Mouse (Mus musculus): ENCODE measurements around the gene C1qbp. TPM values are rescaled to one million over a fixed set of nuclear protein-coding genes. Genes with fewer than 3 reads are reported as not detected.

The C1qbp gene
- polyA plus RNA-seq, 1 experiment from 2014 or later = 255 TPM

Other genes starting within 250 kb of the C1qbp start
- gene Zfp3, start 218.8 kb downstream of the C1qbp start, polyA plus RNA-seq (2014; fragmentation: Nextera tagmentation; extraction: Ambion mirVana) = 10.2 and 11.0 TPM in 2 replicates
- gene Scimp, start 170.4 kb downstream of the C1qbp start, polyA plus RNA-seq (2014; fragmentation: Nextera tagmentation; extraction: Ambion mirVana) = not detected in 2 replicates
- 41.7 and 44.2 TPM in 2 replicates for gene Rabep1, start 138.2 kb downstream of the C1qbp start, polyA plus RNA-seq (2014; fragmentation: Nextera tagmentation; extraction: Ambion mirVana)
- gene Nup88, start 13.1 kb downstream of the C1qbp start, polyA plus RNA-seq (2014; fragmentation: Nextera tagmentation; extraction: Ambion mirVana) = 180 and 183 TPM in 2 replicates
- gene Rpain, start 12.8 kb downstream of the C1qbp start, polyA plus RNA-seq (2014; fragmentation: Nextera tagmentation; extraction: Ambion mirVana) = 74.3 and 81.7 TPM in 2 replicates
- gene Dhx33, start 21.4 kb upstream of the C1qbp start, polyA plus RNA-seq (2014; fragmentation: Nextera tagmentation; extraction: Ambion mirVana) = 15.9 and 16.5 TPM in 2 replicates
- 56.8 and 57.5 TPM in 2 replicates for gene Mis12, start 36.6 kb upstream of the C1qbp start, polyA plus RNA-seq (2014; fragmentation: Nextera tagmentation; extraction: Ambion mirVana)
- 42.0 and 45.3 TPM in 2 replicates for gene Derl2, start 36.8 kb upstream of the C1qbp start, polyA plus RNA-seq (2014; fragmentation: Nextera tagmentation; extraction: Ambion mirVana)
- 114 TPM in 2 replicates for gene 6330403K07Rik, start 50.5 kb upstream of the C1qbp start, polyA plus RNA-seq (2014; fragmentation: Nextera tagmentation; extraction: Ambion mirVana)
- gene Nlrp1a, start 161.7 kb upstream of the C1qbp start, polyA plus RNA-seq (2014; fragmentation: Nextera tagmentation; extraction: Ambion mirVana) = 0.10 and 0.19 TPM in 2 replicates
- not detected in 2 replicates for gene Nlrp1b, start 247.7 kb upstream of the C1qbp start, polyA plus RNA-seq (2014; fragmentation: Nextera tagmentation; extraction: Ambion mirVana)